In genomic region chr3:154945688-154946161, GRCm38 (mm10) we compare ENCODE assay signal across 16 mouse cellular contexts.
A peak's percentile ranks its signal among the peaks of the same experiment; 100 is the strongest.
DNase-seq lines count a peak whose midpoint lies in the region; ATAC-seq and TF ChIP-seq lines count a peak whose summit lies in the region.
"Had no signal": no experiment of that assay in that cellular context is flagged by ENCODE, and none has a peak within 500 bp of the region (broad histone marks: within the 10 kb centered on the region; RNA-seq: fewer than 3 reads in every experiment).

No protein-coding gene starts in this region.

- H3K9me3 ChIP-seq in midbrain, postnatal 0 days (ENCODE audit: low read length), result no peaks in the 10 kb centered on the region
- H3K9me3 ChIP-seq in midbrain, embryonic 13.5 days, result no peaks in the 10 kb centered on the region
- no peaks in the 10 kb centered on the region for H3K9me3 ChIP-seq in neural tube, embryonic 15.5 days (replicated peaks)
- H3K9me3 ChIP-seq: midbrain, embryonic 15.5 days; neural tube, embryonic 13.5 days had no signal

- H3K4me2 ChIP-seq in midbrain, postnatal 0 days (ENCODE audit: low read depth, low read length, poor library complexity, severe bottlenecking), result no peak overlapping the region
- H3K4me2 ChIP-seq in midbrain, embryonic 13.5 days (replicated peaks), result no peak overlapping the region
- no peak overlapping the region for H3K4me2 ChIP-seq in neural tube, embryonic 15.5 days
- H3K4me2 ChIP-seq: midbrain, embryonic 15.5 days; neural tube, embryonic 13.5 days had no signal

- no peaks in the 10 kb centered on the region for H3K4me1 ChIP-seq in midbrain, postnatal 0 days (ENCODE audit: insufficient read depth, low read length)
- H3K4me1 ChIP-seq in midbrain, embryonic 13.5 days (replicated peaks), result no peaks in the 10 kb centered on the region
- H3K4me1 ChIP-seq in neural tube, embryonic 15.5 days, result no peaks in the 10 kb centered on the region
- H3K4me1 ChIP-seq: midbrain, embryonic 15.5 days; neural tube, embryonic 13.5 days had no signal

- H3K27me3 ChIP-seq in midbrain, postnatal 0 days (ENCODE audit: insufficient read depth, low read length), result no peaks in the 10 kb centered on the region
- H3K27me3 ChIP-seq in midbrain, embryonic 13.5 days, result no peaks in the 10 kb centered on the region
- H3K27me3 ChIP-seq in neural tube, embryonic 15.5 days (replicated peaks), result no peaks in the 10 kb centered on the region
- H3K27me3 ChIP-seq: midbrain, embryonic 15.5 days; neural tube, embryonic 13.5 days had no signal

- 72% methylated on average over 6 of the region's 6 CpGs for WGBS in midbrain, postnatal 0 days
- 76% methylated on average over 6 of the region's 6 CpGs for WGBS in midbrain, embryonic 13.5 days
- 63% methylated on average over 6 of the region's 6 CpGs for whole genome bisulfite sequencing in neural tube, embryonic 15.5 days

- peak; percentile 72 for ATAC-seq in frontal cortex, adult (ENCODE audit: low TSS enrichment)
- no peak for ATAC-seq in midbrain, postnatal 0 days (ENCODE audit: low FRiP score)
- ATAC-seq in midbrain, embryonic 13.5 days, result no peak
- peak; percentile 82 for ATAC-seq in neural tube, embryonic 15.5 days (ENCODE audit: low FRiP score)
- ATAC-seq: midbrain, embryonic 15.5 days had no signal

- no peak overlapping the region for H3K9ac ChIP-seq in midbrain, postnatal 0 days (replicated peaks; ENCODE audit: low read length, poor library complexity, severe bottlenecking)
- no peak overlapping the region for H3K9ac ChIP-seq in midbrain, embryonic 13.5 days (replicated peaks)
- H3K9ac ChIP-seq in neural tube, embryonic 15.5 days (replicated peaks), result no peak overlapping the region
- H3K9ac ChIP-seq: liver, embryonic 14.5 days; midbrain, embryonic 15.5 days; neural tube, embryonic 13.5 days had no signal

- no peak overlapping the region for H3K4me3 ChIP-seq in midbrain, postnatal 0 days (ENCODE audit: low read depth, low read length)
- no peak overlapping the region for H3K4me3 ChIP-seq in midbrain, embryonic 13.5 days (replicated peaks)
- no peak overlapping the region for H3K4me3 ChIP-seq in neural tube, embryonic 15.5 days (replicated peaks)
- H3K4me3 ChIP-seq: midbrain, embryonic 15.5 days; neural tube, embryonic 13.5 days had no signal

- no peak overlapping the region for H3K27ac ChIP-seq in midbrain, postnatal 0 days (ENCODE audit: low read depth, low read length)
- no peak overlapping the region for H3K27ac ChIP-seq in midbrain, embryonic 13.5 days
- no peak overlapping the region for H3K27ac ChIP-seq in neural tube, embryonic 15.5 days (replicated peaks)
- H3K27ac ChIP-seq: liver, embryonic 14.5 days; midbrain, embryonic 15.5 days; neural tube, embryonic 13.5 days had no signal

- DNase-seq in frontal cortex, postnatal 14 days (ENCODE audit: low spot score in 2 of 2), result no peak
- peak; percentile 38 for DNase-seq in midbrain, postnatal 0 days (ENCODE audit: low spot score)
- peak; percentile 32 to 48 for DNase-seq in cerebellum, postnatal 25 days
- no peak for DNase-seq in heart, adult 18-20 months
- DNase-seq in liver, result no peak
- DNase-seq: adrenal gland, postnatal 36 days; kidney, postnatal 10 days; lung, postnatal 14 days; right cerebral cortex, adult 18-20 months; thymus, postnatal 14 days had no signal

- no peak for TF ChIP-seq CTCF in midbrain, postnatal 0 days (IDR thresholded peaks at IDR 0.05)

- no peaks in the 10 kb centered on the region for H3K36me3 ChIP-seq in midbrain, postnatal 0 days (ENCODE audit: insufficient read depth, low read length)
- H3K36me3 ChIP-seq in midbrain, embryonic 13.5 days, result no peaks in the 10 kb centered on the region
- no peaks in the 10 kb centered on the region for H3K36me3 ChIP-seq in neural tube, embryonic 15.5 days
- H3K36me3 ChIP-seq: midbrain, embryonic 15.5 days; neural tube, embryonic 13.5 days had no signal

Comparison
In these comparisons a context has a peak if more than half of its experiments do, and no peak if none do; other contexts are left out.
1. ATAC-seq: peak in frontal cortex, adult (single experiment) and neural tube, embryonic 15.5 days (single experiment); none in midbrain, postnatal 0 days (single experiment) and midbrain, embryonic 13.5 days (single experiment).
2. DNase-seq: peak in midbrain, postnatal 0 days (single experiment) and cerebellum, postnatal 25 days (2 of 2); none in frontal cortex, postnatal 14 days (0 of 2), heart, adult 18-20 months (0 of 2) and liver (single experiment).